Mouse (Mus musculus) thymus, postnatal 0 days (tissue): Measurements from ENCODE around the gene Upb1. TPM values are rescaled to one million over a fixed set of nuclear protein-coding genes. Genes with fewer than 3 reads are reported as not detected.

ENCODE experiments used
- polyA plus RNA-seq: library from polyadenylated mRNA; unstranded; fragments of >200 nt; fragmentation: Nextera tagmentation; extraction: Ambion mirVana; gene quantifications from 2 replicates; pipeline ENCODE4 v1.2.1, GENCODE M21; 2015

Gene Upb1
- polyA plus RNA-seq, 1 experiment from 2014 or later, result 0.55 TPM

Other genes starting within 250 kb of the Upb1 start
- gene Specc1l, start 189.0 kb upstream of the Upb1 start, polyA plus RNA-seq, result 17.0 TPM in 2 replicates
- 6.9 and 7.3 TPM in 2 replicates for gene Adora2a, start 84.2 kb upstream of the Upb1 start, polyA plus RNA-seq
- 149 and 167 TPM in 2 replicates for gene Snrpd3, start 116.4 kb downstream of the Upb1 start, polyA plus RNA-seq
- 17.5 and 18.2 TPM in 2 replicates for gene Gucd1, start 116.9 kb downstream of the Upb1 start, polyA plus RNA-seq
- 0.41 and 0.86 TPM in 2 replicates for gene Lrrc75b, start 159.2 kb downstream of the Upb1 start, polyA plus RNA-seq
- 0.90 and 1.5 TPM in 2 replicates for gene Ggt1, start 160.5 kb downstream of the Upb1 start, polyA plus RNA-seq
- gene Ggt5, start 188.2 kb downstream of the Upb1 start, polyA plus RNA-seq, result 11.9 and 12.0 TPM in 2 replicates
- 1.9 and 2.9 TPM in 2 replicates for gene Susd2, start 242.9 kb downstream of the Upb1 start, polyA plus RNA-seq